Mouse (Mus musculus) midbrain, postnatal 0 days (tissue): ENCODE measurements around the gene Foxo3. TPM values are rescaled to one million over a fixed set of nuclear protein-coding genes. Genes with fewer than 3 reads are reported as not detected.

ENCODE experiments used
- ATAC-seq: fragments of 200-750 bp; cut with Nextera tagmentation; 2 replicates; pipeline ENCODE4 v1.8.0; 2017; ENCODE audit warnings: moderate number of reproducible peaks, mild to moderate bottlenecking, moderate TSS enrichment, moderate library complexity; ENCODE audit not compliant: low FRiP score
- DNase-seq: peaks from one replicate; pipeline ENCODE4 v3.0.0-alpha.2; 2015; ENCODE audit warnings: low spot score
- H3K27ac ChIP-seq: fragments of 300-500 bp; sonication (generic); 2 replicates; pipeline ENCODE4 v1.5.1; 2014; ENCODE audit warnings: low read depth, mild to moderate bottlenecking, low read length, mixed read lengths
- H3K27me3 ChIP-seq: fragments of 300-500 bp; sonication (generic); 2 replicates; pipeline ENCODE4 v1.6.1; 2014; ENCODE audit warnings: low read length, control low read depth, mixed read lengths; ENCODE audit not compliant: insufficient read depth
- H3K36me3 ChIP-seq: fragments of 300-500 bp; sonication (generic); 2 replicates; pipeline ENCODE4 v1.6.1; 2014; ENCODE audit warnings: low read length, control low read depth, mixed read lengths; ENCODE audit not compliant: insufficient read depth
- H3K4me1 ChIP-seq: fragments of 300-500 bp; sonication (generic); 2 replicates; pipeline ENCODE4 v1.6.1; 2014; ENCODE audit warnings: mild to moderate bottlenecking, control low read depth, antibody characterized with exemption, low read length, mixed read lengths; ENCODE audit not compliant: insufficient read depth
- H3K4me2 ChIP-seq: fragments of 300-500 bp; sonication (generic); 2 replicates; pipeline ENCODE4 v1.6.1; 2014; ENCODE audit warnings: low read depth, mild to moderate bottlenecking, low read length, mixed read lengths; ENCODE audit not compliant: poor library complexity, severe bottlenecking
- H3K4me3 ChIP-seq: fragments of 300-500 bp; sonication (generic); 2 replicates; pipeline ENCODE4 v1.5.1; 2014; ENCODE audit warnings: low read depth, mild to moderate bottlenecking, low read length, moderate library complexity
- H3K9ac ChIP-seq: fragments of 300-500 bp; sonication (generic); replicated peaks from 2 replicates; pipeline ENCODE4 v1.6.1; 2014; ENCODE audit warnings: mild to moderate bottlenecking, low read length, moderate library complexity, mixed read lengths; ENCODE audit not compliant: poor library complexity, severe bottlenecking
- H3K9me3 ChIP-seq: fragments of 300-500 bp; sonication (generic); 2 replicates; pipeline ENCODE4 v1.6.1; 2016; ENCODE audit warnings: low read length, control low read depth
- CTCF ChIP-seq: IDR thresholded peaks from 2 replicates; pipeline ENCODE4 v1.5.1; 2016; ENCODE audit warnings: antibody characterized with exemption, mild to moderate bottlenecking
- WGBS: fragments of 180-500 bp; shearing (Covaris S2); extraction: QIAGEN DNeasy Blood & Tissue Kit; methylation state at CpG from one replicate; pipeline ENCODE4 v1.1.7; 2014; 5-methylcytosine and 5-hydroxymethylcytosine counted together
- polyA plus RNA-seq: library from polyadenylated mRNA; unstranded; fragments of >200 nt; fragmentation: Nextera tagmentation; extraction: Ambion mirVana; gene quantifications from 2 replicates; pipeline ENCODE4 v1.2.1, GENCODE M21; 2015
- total RNA-seq: library from RNA; depleted of rRNA; stranded (reverse); fragments of >200 nt; gene quantifications from 2 replicates; pipeline ENCODE4 v1.2.3, GENCODE M21; 2014

The Foxo3 gene
- total and polyA plus RNA-seq, 2 experiments from 2014 or later = 6.6 to 42.9 TPM

DNA sequence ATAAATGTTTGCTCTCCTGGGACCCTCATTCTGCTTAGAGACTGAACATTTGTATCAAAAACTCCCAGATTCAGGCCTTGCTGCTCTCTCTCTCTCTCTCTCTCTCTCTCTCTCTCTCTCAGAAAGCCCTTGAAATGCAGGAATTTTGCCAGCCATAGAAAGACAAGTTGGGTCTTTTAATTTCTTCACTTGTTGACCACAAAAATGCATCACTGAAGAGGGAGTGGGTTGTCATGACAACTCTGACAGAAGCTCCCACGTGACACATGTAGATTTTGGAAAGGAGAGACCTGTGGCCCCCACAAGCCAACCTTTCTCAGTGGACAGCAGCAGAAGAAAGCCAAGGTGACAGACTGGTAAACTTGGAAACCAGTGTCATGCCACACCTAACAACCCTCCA, 11.1 kb upstream of the Foxo3 start:
- Histone ChIP-seq H3K27me3 (no peaks in the 10 kb centered on the region), H3K9me3 (no peaks in the 10 kb centered on the region), H3K36me3 (no peaks in the 10 kb centered on the region), H3K4me1 (no peaks in the 10 kb centered on the region), H3K4me2 (no peak overlapping the region), H3K4me3 (no peak overlapping the region), H3K27ac (no peak overlapping the region), H3K9ac (no peak overlapping the region)
- ATAC-seq (no peak), DNase-seq (no peak)
- 52% methylated on average over 1 of the region's 1 CpGs for WGBS
- TF ChIP-seq CTCF = no peak

- peak; percentile 21; the same call in 1 of the 2 replicates for TF ChIP-seq CTCF
- no peaks in the 10 kb centered on the region for H3K36me3 ChIP-seq
- peaks cover 6% of the 10 kb centered on the region; the same call in 1 of the 2 replicates for H3K4me1 ChIP-seq
- H3K4me3 ChIP-seq = peak overlapping the region; percentile 82
- no peak for DNase-seq
- peak overlapping the region; percentile 90 for H3K27ac ChIP-seq
- H3K9me3 ChIP-seq = no peaks in the 10 kb centered on the region
- H3K9ac ChIP-seq = peak overlapping the region; percentile 71
- H3K4me2 ChIP-seq = peak overlapping the region; percentile 87
- ATAC-seq = peak; percentile 10
- H3K27me3 ChIP-seq = no peaks in the 10 kb centered on the region
- under 1% methylated on average over 38 of the region's 38 CpGs for WGBS
Observed at GRCm38 (mm10) chr10:42278307-42278850, 1.8 kb upstream of the Foxo3 start.

GRCm38 (mm10) chr10:42277476-42278306, 1.1 kb upstream of the Foxo3 start:
- H3K27me3 ChIP-seq = no peaks in the 10 kb centered on the region
- ATAC-seq (peak; percentile 94), DNase-seq (peak; percentile 99)
- peak overlapping the region; percentile 71 for H3K9ac ChIP-seq
- no peaks in the 10 kb centered on the region for H3K36me3 ChIP-seq
- H3K27ac ChIP-seq = peak overlapping the region; percentile 90
- peaks cover 6% of the 10 kb centered on the region; the same call in 1 of the 2 replicates for H3K4me1 ChIP-seq
- H3K4me2 ChIP-seq = peak overlapping the region; percentile 98
- TF ChIP-seq CTCF = peak; percentile 18; the same call in 1 of the 2 replicates
- H3K4me3 ChIP-seq = peak overlapping the region; percentile 82
- under 1% methylated on average over 71 of the region's 78 CpGs for WGBS
- H3K9me3 ChIP-seq = no peaks in the 10 kb centered on the region

- under 1% methylated on average over 39 of the region's 40 CpGs for WGBS
- H3K27ac ChIP-seq = peak overlapping the region; percentile 90
- peak; percentile 5; the same call in 1 of the 2 replicates for ATAC-seq
Observed at GRCm38 (mm10) chr10:42275871-42276501, 569 bp downstream of the Foxo3 start.

GRCm38 (mm10) chr10:42275401-42275870, 1.1 kb downstream of the Foxo3 start:
- under 1% methylated on average over 38 of the region's 54 CpGs for WGBS
- TF ChIP-seq CTCF = no peak
- H3K4me1 ChIP-seq = peaks cover 6% of the 10 kb centered on the region; the same call in 1 of the 2 replicates
- H3K9me3 ChIP-seq = no peaks in the 10 kb centered on the region
- H3K36me3 ChIP-seq = no peaks in the 10 kb centered on the region
- peak overlapping the region; percentile 69 for H3K9ac ChIP-seq
- H3K27me3 ChIP-seq = no peaks in the 10 kb centered on the region
- H3K4me2 ChIP-seq = peak overlapping the region; percentile 98
- DNase-seq (peak; percentile 36), ATAC-seq (no peak)
- peak overlapping the region; percentile 82 for H3K4me3 ChIP-seq
- peak overlapping the region; percentile 90 for H3K27ac ChIP-seq

More at GRCm38 (mm10) chr10:42275871-42276501, 569 bp downstream of the Foxo3 start:
- H3K27me3 ChIP-seq = no peaks in the 10 kb centered on the region
- H3K4me3 ChIP-seq = peak overlapping the region; percentile 82
- no peaks in the 10 kb centered on the region for H3K36me3 ChIP-seq
- H3K4me2 ChIP-seq = peak overlapping the region; percentile 98
- peaks cover 6% of the 10 kb centered on the region; the same call in 1 of the 2 replicates for H3K4me1 ChIP-seq
- H3K9ac ChIP-seq = peak overlapping the region; percentile 69
- TF ChIP-seq CTCF = no peak
- DNase-seq = peak; percentile 74
- H3K9me3 ChIP-seq = no peaks in the 10 kb centered on the region
